Mouse (Mus musculus) bone marrow, adult 2 months (tissue): ENCODE results near the gene Kcnj4. TPM values are rescaled to one million over a fixed set of nuclear protein-coding genes. Genes with fewer than 3 reads are reported as not detected.

Source experiments
- H3K27ac ChIP-seq: fragments of 200-500 bp; 2 replicates; pipeline ENCODE4 v1.5.1; 2012; ENCODE audit warnings: low read depth, mild to moderate bottlenecking, control low read depth, inconsistent platforms, low read length; ENCODE audit not compliant: control insufficient read depth, poor library complexity, insufficient read depth
- H3K4me1 ChIP-seq: fragments of 200-500 bp; 2 replicates; pipeline ENCODE4 v1.6.1; 2011; ENCODE audit warnings: low read length; ENCODE audit not compliant: control insufficient read depth, insufficient read depth
- H3K4me3 ChIP-seq: fragments of 200-500 bp; replicated peaks from 2 replicates; pipeline ENCODE3; 2011; ENCODE audit warnings: mild to moderate bottlenecking, low read depth, low read length, control low read depth; ENCODE audit not compliant: control insufficient read depth
- CTCF ChIP-seq: fragments of 200-500 bp; IDR thresholded peaks from 2 replicates; pipeline ENCODE4 v1.5.1; 2011; ENCODE audit warnings: low read length, control low read depth; ENCODE audit not compliant: control insufficient read depth, insufficient read depth
- POLR2A ChIP-seq: fragments of 200-500 bp; IDR thresholded peaks from 2 replicates; pipeline ENCODE4 v1.6.1; 2011; ENCODE audit warnings: low read depth, mild to moderate bottlenecking, control low read depth, low read length, borderline replicate concordance; ENCODE audit not compliant: control insufficient read depth
- WGBS: fragments of 180-500 bp; shearing (Covaris S2); methylation state at CpG from one replicate; pipeline ENCODE4 v1.1.7; 2018; 5-methylcytosine and 5-hydroxymethylcytosine counted together
- polyA plus RNA-seq: library from polyadenylated mRNA; stranded (reverse); fragments of >200 nt; gene quantifications from 2 replicates; pipeline ENCODE4 v1.2.4, GENCODE M21; 2011; ENCODE audit warnings: low replicate concordance; ENCODE audit not compliant: missing spikeins, insufficient read depth, insufficient read length

Gene Kcnj4
- polyA plus RNA-seq, 1 experiment = 2.1 TPM

DNA sequence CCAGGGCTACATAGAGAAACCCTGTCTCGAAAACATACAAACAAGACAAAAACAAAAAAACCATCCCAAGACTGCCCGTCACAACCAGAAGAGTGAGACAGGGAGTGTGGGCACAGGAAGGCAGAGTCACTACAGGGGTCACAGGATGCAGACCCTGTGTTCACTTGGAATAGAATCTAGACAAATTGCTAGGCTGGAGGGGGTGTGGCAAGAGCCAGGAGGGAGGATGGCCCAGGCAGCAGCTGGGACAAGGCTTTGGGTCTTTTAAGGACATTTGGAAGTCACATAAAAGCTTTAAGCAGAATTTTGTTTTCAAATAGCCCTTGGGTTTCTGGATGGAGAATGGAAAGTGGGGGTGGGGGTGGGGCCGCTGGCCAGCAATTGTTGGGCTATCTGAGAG is 13.5 kb upstream of the Kcnj4 start:
- TF ChIP-seq CTCF = no peak
- no peak for TF ChIP-seq POLR2A
- WGBS = 75% methylated on average over 3 of the region's 3 CpGs
- no peak overlapping the region for H3K4me3 ChIP-seq
- H3K4me1 ChIP-seq = peaks cover 2% of the 10 kb centered on the region
- no peak overlapping the region for H3K27ac ChIP-seq

DNA sequence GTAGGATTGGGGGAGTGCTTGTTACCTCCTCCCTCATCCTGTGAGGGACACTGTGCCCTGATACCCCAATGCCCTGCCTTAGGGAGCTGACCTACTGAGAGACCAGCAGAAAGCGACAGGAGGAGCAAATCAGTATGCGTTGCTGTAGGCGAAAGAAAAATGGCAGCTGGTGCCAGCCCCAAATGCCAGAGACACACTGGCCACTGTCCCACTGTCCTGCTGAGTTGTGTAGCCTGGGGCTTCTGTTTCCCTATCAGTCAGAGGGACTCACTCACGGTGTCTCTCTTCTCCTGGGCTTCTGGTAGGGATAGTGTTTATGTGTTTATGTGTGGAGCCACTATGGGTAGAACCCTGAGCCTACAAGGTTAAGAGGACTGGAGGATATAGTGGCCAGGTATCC is 12.7 kb upstream of the Kcnj4 start:
- H3K4me3 ChIP-seq = no peak overlapping the region
- H3K27ac ChIP-seq = no peak overlapping the region
- WGBS = 83% methylated on average over 4 of the region's 4 CpGs
- peaks cover 2% of the 10 kb centered on the region for H3K4me1 ChIP-seq
- TF ChIP-seq CTCF (no peak), POLR2A (no peak)

GRCm38 (mm10) chr15:79516171-79517096 is 11.4 kb upstream of the Kcnj4 start, which contains the start of gene Kdelr3:
Kdelr3 (plus strand) TSS chr15:79516411.
- no peak within 1 kb of the TSS for H3K4me3 ChIP-seq
- no peak within 1 kb of the TSS; the same call in 1 of the 2 replicates for H3K27ac ChIP-seq
- peaks cover 2% of the 10 kb centered on the region for H3K4me1 ChIP-seq
- 1% methylated on average over 71 of the region's 71 CpGs for WGBS
- TF ChIP-seq CTCF = no peak
- TF ChIP-seq POLR2A = no peak

GRCm38 (mm10) chr15:79513940-79514339 is 8.9 kb upstream of the Kcnj4 start:
- no peak overlapping the region for H3K4me3 ChIP-seq
- H3K4me1 ChIP-seq = no peaks in the 10 kb centered on the region
- TF ChIP-seq POLR2A (no peak), CTCF (no peak)
- H3K27ac ChIP-seq = no peak overlapping the region
- 10% methylated on average over 9 of the region's 9 CpGs for WGBS

- H3K27ac ChIP-seq = no peak overlapping the region
- H3K4me1 ChIP-seq = no peaks in the 10 kb centered on the region
- TF ChIP-seq POLR2A = no peak
- no peak for TF ChIP-seq CTCF
- 4% methylated on average over 61 of the region's 61 CpGs for WGBS
- H3K4me3 ChIP-seq = no peak overlapping the region
Observed at GRCm38 (mm10) chr15:79511553-79512320, 6.7 kb upstream of the Kcnj4 start.

DNA sequence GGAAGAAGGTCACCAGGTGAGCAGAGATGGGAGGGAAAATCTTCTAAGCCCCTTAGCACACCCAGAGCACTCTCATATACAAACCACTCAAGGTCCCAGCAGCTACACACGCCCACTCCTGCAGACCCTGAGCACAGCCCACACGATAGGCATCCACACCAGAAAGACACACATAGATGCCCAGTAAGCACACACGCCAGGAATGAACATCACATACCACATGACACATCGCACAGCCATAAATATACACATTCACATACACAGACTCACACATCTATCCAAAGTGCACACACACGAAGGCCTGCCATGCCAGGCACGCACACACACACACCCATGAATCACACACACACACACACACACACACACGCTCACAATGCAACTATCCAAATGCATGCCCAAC is 5.4 kb upstream of the Kcnj4 start:
- WGBS = 71% methylated on average over 7 of the region's 7 CpGs
- Histone ChIP-seq H3K4me1 (no peaks in the 10 kb centered on the region), H3K27ac (no peak overlapping the region), H3K4me3 (no peak overlapping the region)
- TF ChIP-seq POLR2A (no peak), CTCF (no peak)

DNA sequence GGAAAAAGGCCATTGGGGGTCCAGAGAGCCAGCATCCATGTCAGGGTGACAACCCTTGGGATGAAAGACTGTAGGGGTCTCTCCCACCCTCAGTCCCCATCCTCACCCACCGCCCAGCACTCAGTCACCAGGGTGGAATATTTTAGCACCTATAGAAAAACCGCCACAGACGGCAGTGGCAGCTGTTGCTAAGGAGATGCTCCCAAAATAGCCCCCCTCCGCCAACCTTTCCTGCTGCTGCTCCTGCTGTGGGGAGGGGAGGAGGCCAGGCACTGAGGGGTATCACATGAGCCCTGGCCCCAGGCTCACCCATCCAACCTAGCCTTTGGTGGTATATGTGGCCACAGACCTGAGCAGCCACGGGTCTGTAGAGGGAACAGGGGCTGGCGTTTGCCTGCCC is 5.0 kb upstream of the Kcnj4 start:
- TF ChIP-seq CTCF (no peak), POLR2A (no peak)
- Histone ChIP-seq H3K4me1 (no peaks in the 10 kb centered on the region), H3K4me3 (no peak overlapping the region), H3K27ac (no peak overlapping the region)
- WGBS = 28% methylated on average over 6 of the region's 6 CpGs
